Mouse (Mus musculus) brain, embryonic 14.5 days (tissue): Measurements from ENCODE around the gene Dnm1.

Experiments
- CTCF ChIP-seq: fragments of 200-500 bp; IDR thresholded peaks from 2 replicates; pipeline ENCODE4 v1.5.1; 2012; ENCODE audit warnings: inconsistent platforms, mild to moderate bottlenecking, moderate library complexity, borderline replicate concordance; ENCODE audit not compliant: insufficient read depth, insufficient read length; ENCODE audit errors: extremely low read depth
- POLR2A ChIP-seq: fragments of 200-500 bp; IDR thresholded peaks from 2 replicates; pipeline ENCODE4 v1.6.1; 2012; ENCODE audit warnings: mild to moderate bottlenecking, inconsistent platforms, borderline replicate concordance; ENCODE audit not compliant: poor library complexity, insufficient read depth, insufficient read length, severe bottlenecking; ENCODE audit errors: extremely low read depth

GRCm38 (mm10) chr2:32287923-32288367 lies 65.2 kb downstream of the Dnm1 start, which contains the start of gene Swi5:
- TF ChIP-seq CTCF (no peak), POLR2A (peak; percentile 63; the same call in 1 of the 2 replicates)
